Mouse (Mus musculus) cerebellum, adult 9-11 months (tissue): Measurements from ENCODE around the gene Rbm34.
"Not testable (repeated sequence)": the region's sequence is repeated elsewhere in the genome, so short reads cannot be mapped to it uniquely, and the experiment has no call there.

Source experiments
- DNase-seq: peaks from one replicate; pipeline ENCODE4 v3.0.0; 2022

Rbm34 gene

GRCm38 (mm10) chr8:126970579-126971313 lies at the start of gene Rbm34:
TSS of gene Rbm34 (minus strand) at chr8:126971071.
- DNase-seq, result peak; percentile 92

GRCm38 (mm10) chr8:127011668-127012067 lies 40.8 kb upstream of the Rbm34 start:
- DNase-seq, result no peak

- no peak for DNase-seq
Observed at GRCm38 (mm10) chr8:126994506-126994905, 23.6 kb upstream of the Rbm34 start.

GRCm38 (mm10) chr8:126989363-126990153 lies 18.7 kb upstream of the Rbm34 start:
- no peak for DNase-seq

- DNase-seq, result no peak
Observed at GRCm38 (mm10) chr8:126988346-126989006, 17.6 kb upstream of the Rbm34 start.

- peak; percentile 80 for DNase-seq
Observed at GRCm38 (mm10) chr8:126986495-126986894, 15.6 kb upstream of the Rbm34 start.

GRCm38 (mm10) chr8:126980046-126980445 lies 9.2 kb upstream of the Rbm34 start:
- DNase-seq, result no peak

- no peak for DNase-seq
Observed at GRCm38 (mm10) chr8:126979091-126979920, 8.4 kb upstream of the Rbm34 start.

GRCm38 (mm10) chr8:126978535-126978934 lies 7.7 kb upstream of the Rbm34 start:
- not testable (repeated sequence) for DNase-seq

GRCm38 (mm10) chr8:126978028-126978427 lies 7.2 kb upstream of the Rbm34 start:
- DNase-seq, result no peak

GRCm38 (mm10) chr8:126976608-126977348 lies 5.9 kb upstream of the Rbm34 start:
- DNase-seq, result no peak

- DNase-seq, result no peak
Observed at GRCm38 (mm10) chr8:126975706-126976105, 4.8 kb upstream of the Rbm34 start.

- no peak for DNase-seq
Observed at GRCm38 (mm10) chr8:126974511-126974910, 3.6 kb upstream of the Rbm34 start.

- DNase-seq, result no peak
Observed at GRCm38 (mm10) chr8:126973686-126974265, 2.9 kb upstream of the Rbm34 start.

GRCm38 (mm10) chr8:126972649-126973048 lies 1.8 kb upstream of the Rbm34 start:
- DNase-seq, result no peak

GRCm38 (mm10) chr8:126972102-126972501 lies 1.2 kb upstream of the Rbm34 start:
- DNase-seq, result peak; percentile 21

GRCm38 (mm10) chr8:126971314-126971664 lies 418 bp upstream of the Rbm34 start:
- no peak for DNase-seq

- no peak for DNase-seq
Observed at GRCm38 (mm10) chr8:126969546-126969945, 1.3 kb downstream of the Rbm34 start.

- DNase-seq, result no peak
Observed at GRCm38 (mm10) chr8:126968107-126968506, 2.8 kb downstream of the Rbm34 start.

GRCm38 (mm10) chr8:126965246-126965645 lies 5.6 kb downstream of the Rbm34 start:
- DNase-seq, result no peak

GRCm38 (mm10) chr8:126962871-126963270 lies 8.0 kb downstream of the Rbm34 start:
- no peak for DNase-seq

GRCm38 (mm10) chr8:126961516-126961915 lies 9.4 kb downstream of the Rbm34 start:
- DNase-seq, result no peak
